Mouse (Mus musculus) MEL-GATA-1-ER (cell line): ENCODE data around the gene Ttc39a.

ENCODE experiments used
- DNase-seq: peaks from one replicate; pipeline ENCODE4 v3.0.0-alpha.2; 2012; ENCODE audit warnings: low read depth; ENCODE audit errors: extremely low read depth

The Ttc39a gene

DNA sequence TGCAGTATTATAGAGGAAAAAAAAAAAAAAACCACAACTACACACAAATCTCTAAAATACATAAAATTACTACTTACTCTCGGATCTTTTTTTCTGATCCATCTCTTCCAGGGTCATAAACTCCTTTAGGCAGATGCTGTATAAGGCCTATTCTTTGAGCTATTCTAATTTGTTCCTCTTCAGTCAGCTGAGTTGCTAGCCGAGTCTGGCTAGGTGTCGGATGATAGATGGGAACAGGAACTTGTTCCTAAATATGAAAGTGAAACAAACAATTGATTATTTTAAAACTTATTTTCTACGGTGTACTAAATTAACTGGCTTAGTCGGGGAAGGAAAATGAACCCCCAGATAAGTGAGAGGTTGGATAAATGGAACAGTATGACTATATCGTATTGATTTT is 50.4 kb downstream of the Ttc39a start:
- DNase-seq: no peak

DNA sequence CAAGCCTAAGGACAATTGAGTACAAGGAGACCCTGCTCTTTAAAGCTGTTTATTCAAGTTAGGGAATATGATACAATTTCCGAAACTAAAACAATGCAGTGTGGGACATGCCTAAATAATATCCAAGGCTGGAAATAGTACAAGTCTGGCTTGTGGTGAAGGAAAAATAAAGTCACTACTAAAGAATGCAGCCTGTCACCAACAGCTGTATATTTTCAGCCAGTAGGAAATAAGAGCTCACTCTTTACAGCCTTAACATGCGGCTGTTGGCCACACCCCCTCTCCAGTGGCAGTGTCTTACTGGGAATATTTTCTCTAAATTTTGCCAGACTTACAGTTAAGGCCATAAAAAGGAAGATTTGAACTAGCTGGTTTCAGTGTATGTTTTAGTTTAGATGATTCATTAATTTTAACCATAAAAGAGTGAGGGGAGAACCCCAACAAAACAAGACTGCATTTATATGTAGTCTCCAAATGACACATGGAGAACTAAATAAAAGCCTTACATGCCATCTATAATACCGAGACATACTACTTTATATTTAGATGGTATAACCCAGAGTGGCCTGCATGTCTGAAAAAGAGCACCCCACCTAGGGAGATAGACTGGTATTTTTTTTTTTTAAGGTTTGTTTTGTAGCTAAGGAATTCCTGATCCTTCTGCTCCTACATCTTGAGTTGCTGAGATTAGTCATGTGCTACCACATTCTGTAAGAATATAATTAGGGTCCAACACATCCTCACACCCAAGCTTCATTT is 54.2 kb downstream of the Ttc39a start:
- no peak for DNase-seq

DNA sequence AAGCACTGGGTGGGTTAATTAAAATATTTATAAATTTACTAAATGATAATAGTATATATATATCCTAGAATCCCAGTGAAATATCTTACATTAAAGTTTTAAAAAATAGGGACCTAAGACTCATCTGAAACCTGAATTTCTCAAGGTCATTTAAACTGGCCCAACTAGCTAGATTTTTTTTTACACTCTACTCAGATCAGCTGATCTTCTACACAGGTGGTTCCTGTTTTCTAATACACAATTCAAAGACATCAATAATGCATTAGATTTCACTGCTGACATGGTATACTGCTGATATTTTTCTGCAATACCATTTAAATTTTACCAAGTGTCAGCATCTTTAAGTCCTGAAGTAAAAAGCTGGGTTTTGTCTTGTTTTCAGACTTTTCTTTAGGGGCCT is 57.5 kb downstream of the Ttc39a start:
- no peak for DNase-seq

GRCm38 (mm10) chr4:109467687-109468086 is 61.3 kb downstream of the Ttc39a start:
- no peak for DNase-seq

DNA sequence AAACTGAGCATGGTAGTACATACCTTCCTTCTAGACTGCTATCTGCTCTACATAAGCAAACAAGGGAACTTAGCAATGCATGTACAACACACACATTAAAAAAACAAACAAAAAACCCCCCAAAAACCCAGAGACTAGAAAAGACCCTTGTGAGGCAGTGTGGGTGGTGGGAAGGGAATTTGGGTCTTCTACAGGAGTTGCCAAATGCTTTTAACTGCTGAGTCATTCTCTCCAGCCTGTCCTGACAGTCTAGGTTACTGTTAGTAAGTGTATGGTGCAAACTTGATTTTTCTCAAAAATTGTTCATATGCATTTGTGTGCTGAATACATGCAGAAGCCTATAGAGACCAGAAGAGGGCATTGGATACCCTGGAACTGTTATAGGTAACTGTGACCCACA is 65.2 kb downstream of the Ttc39a start:
- DNase-seq: no peak

DNA sequence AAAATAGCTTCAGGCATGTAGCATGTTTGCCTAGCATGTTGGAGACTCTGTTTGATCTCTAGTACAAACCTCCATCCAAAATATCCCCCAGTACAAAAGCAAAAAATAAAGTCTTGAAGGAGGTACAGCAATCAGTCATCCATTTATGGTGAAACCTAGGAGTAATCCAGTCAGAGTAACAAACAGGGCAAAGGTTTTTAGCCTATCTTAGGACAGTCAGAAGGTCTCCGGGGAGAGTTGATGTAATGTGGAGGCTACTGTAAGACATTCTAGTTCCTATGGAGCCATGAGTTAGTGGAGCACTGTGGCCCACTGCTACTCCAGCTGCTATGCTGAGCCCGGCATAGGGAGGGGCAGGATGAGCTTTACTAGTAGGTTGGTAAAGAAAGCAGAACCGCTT is 66.1 kb downstream of the Ttc39a start:
- DNase-seq: no peak

GRCm38 (mm10) chr4:109475078-109475477 is 68.7 kb downstream of the Ttc39a start:
- no peak for DNase-seq

- DNase-seq: no peak
These were observed 69.4 kb downstream of the Ttc39a start for GRCm38 (mm10) chr4:109475577-109476553.

- DNase-seq: peak; percentile 44
These were observed 70.2 kb downstream of the Ttc39a start for GRCm38 (mm10) chr4:109476554-109477014.

- DNase-seq: no peak
These were observed 71.0 kb downstream of the Ttc39a start for GRCm38 (mm10) chr4:109477454-109477853.

DNA sequence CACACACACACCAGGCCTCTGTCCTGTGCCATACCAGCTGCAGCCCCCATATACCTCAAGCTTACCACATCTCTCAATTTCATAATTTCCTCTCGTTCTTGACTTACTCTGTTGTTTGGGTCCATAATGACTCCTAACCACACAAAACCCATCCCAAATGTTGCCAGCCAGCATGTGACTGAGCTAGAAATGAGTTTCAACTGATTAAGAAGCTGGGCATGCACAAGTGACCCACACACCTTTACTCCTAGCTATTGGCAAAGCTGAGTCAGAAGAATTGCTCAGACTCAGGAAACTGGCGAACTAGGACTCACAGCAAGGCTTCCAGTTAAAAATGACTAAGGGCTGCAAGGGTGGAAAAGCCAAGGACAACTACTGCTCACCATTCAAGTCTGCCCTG is 75.0 kb downstream of the Ttc39a start:
- DNase-seq: no peak

GRCm38 (mm10) chr4:109482701-109483100 is 76.3 kb downstream of the Ttc39a start:
- DNase-seq: no peak

DNA sequence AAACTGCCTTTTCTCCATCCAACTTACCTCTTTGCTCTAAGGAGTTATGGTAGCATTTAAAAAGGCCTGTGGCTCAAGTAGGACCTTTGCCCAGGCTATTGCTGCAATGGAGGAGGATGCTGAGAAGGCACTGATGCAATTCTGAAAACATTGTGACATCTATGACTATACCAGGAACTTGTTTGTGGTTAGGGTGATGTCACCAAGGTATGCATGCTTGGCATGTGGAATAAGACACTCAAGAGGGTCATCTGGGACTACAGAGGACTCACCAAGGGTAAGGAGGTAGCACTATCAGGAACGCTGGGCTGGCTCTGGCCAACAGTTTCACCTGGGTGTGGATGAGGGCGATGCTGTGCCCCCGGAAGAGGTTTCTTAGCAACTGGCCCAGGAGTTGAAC is 78.2 kb downstream of the Ttc39a start, which contains the start of gene Rnf11:
Gene Rnf11, minus strand, starts transcription at position 108 of the 400 bp plus-strand sequence.
- no peak for DNase-seq

- DNase-seq: no peak
These were observed 82.4 kb downstream of the Ttc39a start for GRCm38 (mm10) chr4:109488812-109489211.

DNA sequence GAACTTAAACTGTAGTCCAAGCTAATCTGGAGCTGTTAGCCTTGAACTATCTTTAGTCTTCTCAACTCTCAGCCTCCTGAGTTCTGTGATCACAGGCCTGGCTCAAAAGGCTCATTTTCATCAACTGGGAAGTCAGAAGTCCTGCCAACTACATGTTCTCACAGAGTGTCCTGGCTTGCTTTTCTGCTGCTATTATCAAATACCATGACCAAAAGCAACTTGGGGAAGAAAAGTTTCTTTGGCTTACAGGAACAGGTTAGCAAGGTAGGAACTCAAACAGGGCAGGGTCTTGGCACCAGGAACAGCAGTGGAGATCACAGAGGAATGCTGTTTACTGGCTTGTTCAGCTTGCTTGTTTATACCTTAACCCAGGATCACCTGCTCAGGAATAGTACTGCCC is 87.2 kb downstream of the Ttc39a start:
- no peak for DNase-seq
